Mouse (Mus musculus): ENCODE measurements around the gene Uts2r.

Uts2r gene

DNA sequence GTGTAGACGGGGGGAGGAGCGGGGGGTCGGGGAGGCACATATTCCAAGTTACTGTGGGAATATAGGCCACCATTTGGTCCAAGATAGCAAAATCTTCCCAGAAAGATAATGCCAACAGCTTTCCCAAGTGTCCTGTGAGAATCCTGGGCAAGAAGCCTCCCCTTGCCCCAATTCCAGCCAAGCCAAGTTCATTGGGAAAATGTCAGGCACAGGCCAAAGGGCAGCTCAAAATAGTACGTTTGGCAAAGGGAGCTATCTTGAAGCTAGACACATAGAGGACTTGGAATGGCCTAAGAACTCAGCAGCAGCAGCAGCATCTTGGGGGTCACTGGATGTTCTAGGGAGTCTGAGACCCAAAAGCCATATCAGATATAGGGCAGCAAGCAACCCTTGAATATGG lies 3.7 kb downstream of the Uts2r start:
- no peak for DNase-seq

DNA sequence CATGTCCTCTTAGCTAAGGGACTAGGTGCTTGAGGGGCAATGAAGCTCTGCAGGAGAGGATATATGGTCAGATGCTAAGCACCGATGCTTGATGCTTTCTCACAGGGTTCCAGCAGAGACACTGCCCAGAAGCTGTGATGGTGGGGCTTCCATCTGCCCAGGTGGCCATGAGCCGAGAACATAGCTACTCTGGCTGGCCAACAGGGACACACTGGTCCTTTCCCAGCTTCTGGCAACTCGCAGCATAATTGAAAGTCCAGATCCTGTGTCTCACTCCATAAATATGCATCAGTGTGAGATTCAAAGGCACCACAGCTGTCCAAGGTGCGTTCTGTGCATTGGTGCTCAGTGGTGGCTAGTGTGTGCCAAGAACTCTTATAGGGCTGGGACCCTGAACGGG lies 13.1 kb downstream of the Uts2r start:
- no peak for DNase-seq

DNA sequence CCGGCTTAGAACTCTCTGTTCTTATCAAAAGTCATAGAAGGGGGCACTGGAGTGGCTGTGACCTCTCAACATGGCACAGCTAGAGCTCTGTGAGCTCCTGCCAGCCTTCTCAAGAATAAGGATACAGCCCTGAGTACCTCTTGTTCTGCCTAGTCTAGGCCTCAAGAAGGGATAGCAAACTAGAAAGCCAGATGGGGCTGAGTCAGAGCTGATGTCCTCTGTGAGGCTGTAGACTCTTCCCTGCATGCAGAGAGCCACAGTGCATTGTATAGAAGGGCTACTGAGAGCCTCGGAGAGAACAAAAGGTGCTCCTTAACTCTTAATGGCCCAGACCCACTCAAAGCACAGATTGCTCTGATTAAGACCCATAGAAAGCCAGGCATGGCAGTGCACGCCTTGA lies 14.2 kb downstream of the Uts2r start:
- no peak for DNase-seq

DNA sequence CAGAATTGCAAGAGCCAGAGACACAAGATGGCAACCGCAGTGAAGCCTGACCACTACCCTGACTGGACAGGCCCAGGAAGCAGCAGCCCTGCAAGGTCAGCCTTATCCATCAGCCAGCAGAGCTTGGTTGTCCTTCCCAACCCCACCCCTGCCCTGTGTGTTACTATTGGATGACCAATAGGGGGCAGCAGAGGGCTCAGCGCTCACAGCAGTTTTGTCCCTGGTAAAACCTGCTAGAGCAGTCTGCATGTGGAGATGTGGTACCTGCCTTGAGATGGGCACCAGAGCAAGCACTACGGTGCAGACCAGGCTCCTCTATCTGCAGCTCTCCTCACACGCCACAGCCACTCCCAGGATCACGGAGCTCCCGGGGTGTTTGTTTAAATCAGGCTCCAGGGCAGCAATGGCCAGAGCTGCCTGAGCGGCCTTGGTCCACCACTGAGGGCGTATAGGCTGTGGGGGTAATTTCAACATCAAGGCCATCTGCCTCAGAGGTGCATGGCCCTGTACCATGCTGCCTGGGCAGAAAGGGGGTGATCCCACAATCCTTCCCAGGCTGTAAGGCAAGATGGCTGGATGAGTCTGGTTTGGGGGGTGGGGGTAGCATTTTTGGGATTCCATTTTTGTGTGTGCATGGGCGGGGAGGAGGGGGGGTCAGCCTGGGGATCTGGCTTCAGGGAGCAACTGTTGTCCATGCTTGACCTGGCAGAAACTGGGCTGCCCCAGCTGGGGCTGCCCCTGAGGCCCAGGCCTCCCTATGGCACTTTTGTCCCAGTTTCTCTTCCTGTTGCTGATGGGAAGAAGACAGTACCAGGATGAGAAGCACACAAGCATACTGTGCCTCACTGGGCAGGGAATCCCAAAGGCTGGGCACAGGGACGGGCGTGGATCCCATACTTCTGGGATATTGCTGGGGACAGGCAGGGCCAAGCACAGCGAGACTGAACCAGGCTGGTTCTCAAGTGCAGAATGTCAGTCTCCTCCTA lies 16.5 kb downstream of the Uts2r start:
- peak; percentile 69 to 71 for DNase-seq

DNA sequence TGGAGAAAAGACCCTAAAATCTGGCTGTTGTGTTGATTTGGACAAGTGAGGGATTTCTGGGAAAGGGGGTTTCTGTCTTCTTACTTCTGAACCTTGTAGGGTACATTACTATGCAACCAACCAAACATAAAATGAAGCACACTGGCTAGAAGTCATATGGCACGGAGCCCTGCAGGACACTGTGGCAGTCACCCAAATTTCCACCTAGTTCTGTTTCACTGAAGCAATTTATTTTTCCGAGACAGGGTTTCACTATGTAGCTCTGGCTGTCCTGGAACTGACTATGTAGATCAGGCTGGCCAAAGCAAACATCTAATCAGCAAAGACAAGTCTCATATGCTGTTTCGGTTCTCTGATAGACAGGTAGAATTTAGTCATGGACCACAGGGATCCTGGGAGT lies 29.6 kb downstream of the Uts2r start:
- DNase-seq: no peak

DNA sequence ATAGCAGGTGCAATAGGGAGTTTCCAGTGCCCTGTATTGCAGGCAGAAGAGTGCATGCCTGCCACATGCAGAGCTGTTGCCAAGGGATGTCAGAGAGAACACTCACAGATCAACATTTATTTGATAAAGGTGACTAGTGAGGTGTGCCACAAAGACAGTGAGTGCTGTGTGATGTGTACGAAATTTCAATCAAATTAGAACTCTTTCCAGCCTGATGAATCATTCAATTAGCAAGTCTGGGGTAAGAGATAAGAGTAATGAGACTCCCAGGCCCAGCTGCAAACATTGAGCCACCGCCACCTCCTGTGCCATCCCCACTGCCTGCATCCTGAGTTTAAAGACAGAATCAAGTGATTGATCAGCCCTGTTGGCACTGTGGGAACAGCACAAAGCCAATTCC lies 32.7 kb downstream of the Uts2r start:
- no peak for DNase-seq

DNA sequence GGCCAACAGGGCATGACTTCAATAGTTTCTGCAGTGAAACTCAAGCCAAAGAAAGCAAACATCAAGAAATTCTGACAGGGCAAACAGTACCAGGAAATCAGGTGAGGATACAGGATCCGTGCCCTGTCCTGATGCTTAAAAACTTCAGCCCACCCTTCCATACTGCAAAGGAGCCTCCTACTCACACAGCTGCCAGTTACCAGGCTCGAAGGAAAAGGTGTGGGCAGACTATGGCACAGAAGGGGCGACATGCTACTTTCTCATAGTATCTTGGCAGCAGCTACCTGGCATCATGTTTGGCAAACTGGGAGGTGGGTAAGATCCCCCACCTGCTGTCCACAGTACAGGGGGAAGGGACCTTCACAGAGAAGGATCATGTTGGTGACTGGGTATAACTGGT lies 33.3 kb downstream of the Uts2r start:
- DNase-seq: no peak

DNA sequence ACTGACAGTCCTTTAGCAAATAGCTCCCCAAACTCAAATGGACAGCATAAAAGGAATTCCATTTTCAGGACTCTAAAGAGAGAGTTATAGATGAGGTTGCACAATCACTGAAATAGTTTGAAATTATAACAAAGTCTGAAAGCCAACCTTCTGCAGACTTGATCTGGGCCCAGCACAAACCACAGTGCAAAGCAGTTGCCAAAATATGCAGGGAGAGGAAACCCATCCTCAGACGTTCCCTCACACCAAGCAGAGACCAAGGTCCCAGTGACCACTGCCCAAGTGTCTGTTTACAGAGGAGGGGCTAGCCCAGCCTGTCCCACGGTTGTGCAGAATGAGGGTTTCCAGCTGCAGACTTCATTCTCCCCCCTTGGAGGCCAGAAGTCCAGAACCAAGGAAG lies 38.6 kb downstream of the Uts2r start:
- no peak for DNase-seq

DNA sequence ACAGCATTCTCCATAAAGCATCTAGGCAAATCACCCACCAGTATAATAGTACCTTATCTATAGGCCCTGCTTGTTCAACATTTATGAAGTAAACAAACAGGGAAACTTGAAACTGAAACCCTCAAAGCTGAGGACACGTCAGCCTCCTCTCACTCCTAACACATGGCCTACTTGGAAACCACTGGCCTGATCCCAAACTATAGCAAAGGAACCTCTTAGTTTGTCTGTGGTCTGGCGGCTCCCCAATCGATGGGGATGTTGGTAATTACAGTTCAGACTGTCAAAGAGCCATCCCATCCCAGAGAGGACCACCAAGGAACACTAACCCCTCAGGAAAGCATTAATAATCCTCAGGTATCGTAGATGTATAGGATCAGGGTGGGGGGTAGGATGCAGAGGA lies 39.8 kb downstream of the Uts2r start:
- DNase-seq: no peak

DNA sequence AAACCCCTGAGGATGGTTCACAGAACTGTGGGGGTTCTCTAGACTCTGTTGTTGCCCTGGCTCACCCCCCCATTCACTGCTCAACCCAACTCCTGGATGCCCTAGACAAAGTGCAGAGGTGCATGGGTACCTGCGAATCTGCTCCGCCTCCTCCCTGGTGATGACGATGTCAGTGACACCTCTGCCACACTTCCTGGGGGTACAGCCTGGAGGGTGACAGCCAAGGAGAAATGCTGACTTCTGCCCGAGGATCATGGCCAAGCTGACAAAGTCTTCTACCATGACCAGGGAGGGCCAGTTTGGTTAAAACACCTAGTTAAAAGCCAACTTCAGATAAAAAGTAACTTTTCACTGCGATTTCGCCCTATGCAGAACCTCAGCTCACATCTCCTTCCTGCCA lies 40.7 kb downstream of the Uts2r start:
- DNase-seq: no peak

DNA sequence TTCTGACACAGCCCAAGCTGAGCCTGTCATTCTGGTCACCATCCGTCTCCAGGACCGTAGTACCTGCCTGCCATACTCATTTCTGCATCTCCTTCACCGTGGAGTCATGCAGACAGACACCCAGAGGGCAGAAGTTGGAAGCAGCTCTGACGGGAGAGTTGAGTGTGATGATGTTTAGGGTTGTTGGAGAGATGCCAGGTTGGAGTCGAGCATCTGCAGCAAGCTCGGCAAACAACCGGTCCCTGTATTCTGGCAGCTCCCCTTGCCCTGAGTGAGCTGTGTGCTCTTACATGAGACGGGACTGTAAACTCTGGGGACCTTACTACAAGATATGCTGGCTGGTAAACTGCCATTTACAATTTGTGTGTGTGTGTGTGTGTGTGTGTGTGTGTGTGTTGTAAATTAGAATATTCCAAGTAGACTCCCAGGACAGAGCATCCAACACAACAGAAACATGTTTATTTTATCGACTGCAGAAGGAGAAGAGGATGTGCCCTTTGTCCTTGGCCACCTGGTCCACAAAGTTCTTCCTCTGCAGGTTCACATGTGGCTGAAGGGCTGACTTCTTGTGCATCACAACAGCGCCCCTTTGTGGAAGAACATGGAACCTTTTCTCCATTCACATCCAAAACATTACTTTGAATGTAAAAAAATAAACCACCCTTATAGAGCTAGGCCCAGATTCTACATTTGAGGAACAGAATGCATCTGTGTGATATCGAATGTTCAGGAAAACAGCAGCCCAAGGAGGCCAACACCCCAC lies 41.5 kb downstream of the Uts2r start:
- DNase-seq: peak; percentile 58 to 62

DNA sequence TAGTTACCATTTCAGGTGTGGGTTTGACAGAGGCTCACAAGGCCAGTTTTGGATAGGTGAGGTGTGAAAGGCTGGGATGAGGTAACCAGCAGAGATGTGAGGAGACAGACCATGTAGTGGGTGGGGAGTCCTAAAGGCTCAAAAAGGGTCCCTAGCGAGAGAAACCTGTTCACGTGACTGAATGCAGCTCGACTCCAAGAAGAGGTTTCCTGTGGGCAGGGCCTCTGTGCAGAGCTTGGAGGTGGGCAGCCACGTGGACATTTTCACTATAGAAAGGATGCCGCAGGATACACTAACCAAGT lies 43.7 kb downstream of the Uts2r start:
- no peak for DNase-seq

DNA sequence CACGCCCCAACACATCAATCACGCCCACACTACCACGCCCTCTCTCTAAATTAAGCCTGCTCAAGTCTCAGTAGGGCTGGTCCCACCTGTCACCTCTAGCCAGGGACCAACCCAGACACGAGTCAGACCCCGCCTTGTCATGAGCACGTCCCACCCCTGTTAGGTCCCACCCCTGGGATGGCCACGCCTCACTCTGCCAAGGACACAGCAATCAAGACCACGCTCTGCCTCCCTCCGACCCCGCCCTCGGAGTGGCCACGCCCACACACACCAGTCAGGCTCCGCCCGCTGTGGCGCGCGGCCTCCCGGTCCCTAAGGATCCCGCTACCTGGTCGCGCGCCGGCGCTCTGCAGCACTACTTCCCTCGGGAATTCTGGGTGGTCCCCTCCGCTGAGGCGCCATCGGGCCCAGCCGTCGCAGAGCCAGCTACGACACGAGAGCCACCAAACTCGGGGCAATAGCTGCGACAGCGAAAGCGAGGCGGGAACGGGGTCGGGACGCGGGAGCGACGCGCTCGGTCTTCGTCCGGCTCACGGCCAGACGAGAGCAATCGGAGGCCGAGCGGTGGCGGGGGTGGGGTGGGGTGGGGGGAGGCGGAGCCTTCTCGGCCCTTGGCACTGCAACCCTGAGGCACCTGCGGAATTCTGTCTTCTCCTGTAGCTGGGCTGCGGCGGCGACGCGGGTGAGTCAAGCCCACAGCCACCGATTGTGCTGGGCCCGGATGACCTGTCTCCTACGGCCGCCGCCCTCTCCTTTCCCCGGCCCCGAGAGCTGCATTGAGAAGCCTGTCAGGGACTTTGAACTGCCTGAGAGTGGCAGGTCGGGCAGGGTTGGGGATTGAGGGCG lies 44.3 kb downstream of the Uts2r start, which contains the start of the genes Hexdc and Ogfod3:
TSS of gene Hexdc (plus strand) at position 273 of the 846 bp plus-strand sequence.
TSS of gene Ogfod3 (minus strand) at position 551 of the 846 bp plus-strand sequence.
- DNase-seq: peak; percentile 97 to 98

Data from B cell, adult 2 months (primary cell).